Mouse (Mus musculus) lung, adult 2 months (tissue): ENCODE measurements around the gene Mfsd4a.

Experiments used
- CTCF ChIP-seq: fragments of 200-500 bp; IDR thresholded peaks from 2 replicates; pipeline ENCODE4 v1.5.1; 2011; ENCODE audit warnings: mild to moderate bottlenecking, low read length, control low read depth; ENCODE audit not compliant: insufficient read depth
- POLR2A ChIP-seq: fragments of 200-500 bp; IDR thresholded peaks from 2 replicates; pipeline ENCODE4 v1.6.1; 2011; ENCODE audit warnings: low read depth, mild to moderate bottlenecking, control low read depth, low read length, borderline replicate concordance; ENCODE audit errors: extremely low read depth

- TF ChIP-seq CTCF (peak; percentile 84), POLR2A (no peak)
Measured at GRCm38 (mm10) chr1:131981378-131982013, 86.4 kb downstream of the Mfsd4a start.
